Mouse (Mus musculus): ENCODE results near the gene Nkrf. TPM values are rescaled to one million over a fixed set of nuclear protein-coding genes. Genes with fewer than 3 reads are reported as not detected.
A peak's percentile ranks its signal among the peaks of the same experiment; 100 is the strongest.
"Not testable (repeated sequence)": the region's sequence is repeated elsewhere in the genome, so short reads cannot be mapped to it uniquely, and the experiment has no call there.

The Nkrf gene
- polyA plus RNA-seq, 1 experiment, result 8.0 TPM

GRCm38 (mm10) chrX:36911343-36911742, 8.6 kb upstream of the Nkrf start:
- H3K4me3 ChIP-seq (ENCODE audit: insufficient read depth, low read length), result no peak overlapping the region
- TF ChIP-seq POLR2A (IDR thresholded peaks at IDR 0.05; ENCODE audit: low read depth, low read length) (no peak), CTCF (IDR thresholded peaks at IDR 0.05; ENCODE audit: borderline replicate concordance, insufficient read depth, low read length) (no peak)
- H3K4me1 ChIP-seq (ENCODE audit: control insufficient read depth, insufficient read depth, low read length), result no peaks in the 10 kb centered on the region
- H3K27ac ChIP-seq (ENCODE audit: insufficient read depth, low read length), result no peak overlapping the region

- Histone ChIP-seq H3K27ac (ENCODE audit: insufficient read depth, low read length) (no peak overlapping the region), H3K4me3 (ENCODE audit: insufficient read depth, low read length) (no peak overlapping the region), H3K4me1 (ENCODE audit: control insufficient read depth, insufficient read depth, low read length) (no peaks in the 10 kb centered on the region)
- TF ChIP-seq POLR2A (IDR thresholded peaks at IDR 0.05; ENCODE audit: low read depth, low read length), result no peak
Measured at GRCm38 (mm10) chrX:36906539-36906938, 3.8 kb upstream of the Nkrf start.

- no peaks in the 10 kb centered on the region for H3K4me1 ChIP-seq (ENCODE audit: control insufficient read depth, insufficient read depth, low read length)
- H3K27ac ChIP-seq (ENCODE audit: insufficient read depth, low read length), result peak overlapping the region; percentile 57; the same call in 1 of the 2 replicates
- H3K4me3 ChIP-seq (ENCODE audit: insufficient read depth, low read length), result peak overlapping the region; percentile 70
- no peak for TF ChIP-seq CTCF (IDR thresholded peaks at IDR 0.05; ENCODE audit: borderline replicate concordance, insufficient read depth, low read length)
- peak; percentile 91 for TF ChIP-seq POLR2A (IDR thresholded peaks at IDR 0.05; ENCODE audit: low read depth, low read length)
Measured at GRCm38 (mm10) chrX:36903115-36903768, 543 bp upstream of the Nkrf start.

- Histone ChIP-seq H3K27ac (ENCODE audit: insufficient read depth, low read length) (no peak overlapping the region), H3K4me3 (ENCODE audit: insufficient read depth, low read length) (peak overlapping the region; percentile 83), H3K4me1 (ENCODE audit: control insufficient read depth, insufficient read depth, low read length) (no peaks in the 10 kb centered on the region)
- TF ChIP-seq CTCF (IDR thresholded peaks at IDR 0.05; ENCODE audit: borderline replicate concordance, insufficient read depth, low read length) (no peak), POLR2A (IDR thresholded peaks at IDR 0.05; ENCODE audit: low read depth, low read length) (no peak)
Measured at GRCm38 (mm10) chrX:36901655-36902054, 1.0 kb downstream of the Nkrf start.

GRCm38 (mm10) chrX:36898931-36899330, 3.8 kb downstream of the Nkrf start:
- not testable (repeated sequence) for H3K4me1 ChIP-seq (ENCODE audit: control insufficient read depth, insufficient read depth, low read length); H3K27ac ChIP-seq (ENCODE audit: insufficient read depth, low read length); H3K4me3 ChIP-seq (ENCODE audit: insufficient read depth, low read length)

- Histone ChIP-seq H3K27ac (ENCODE audit: insufficient read depth, low read length) (no peak overlapping the region), H3K4me1 (ENCODE audit: control insufficient read depth, insufficient read depth, low read length) (no peaks in the 10 kb centered on the region), H3K4me3 (ENCODE audit: insufficient read depth, low read length) (no peak overlapping the region)
- TF ChIP-seq CTCF (IDR thresholded peaks at IDR 0.05; ENCODE audit: borderline replicate concordance, insufficient read depth, low read length) (no peak), POLR2A (IDR thresholded peaks at IDR 0.05; ENCODE audit: low read depth, low read length) (no peak)
Measured at GRCm38 (mm10) chrX:36884719-36885118, 18.0 kb downstream of the Nkrf start.

- H3K4me3 ChIP-seq (ENCODE audit: insufficient read depth, low read length), result peak overlapping the region; percentile 91
- H3K27ac ChIP-seq (ENCODE audit: insufficient read depth, low read length), result no peak overlapping the region; the same call in 1 of the 2 replicates
- H3K4me1 ChIP-seq (ENCODE audit: control insufficient read depth, insufficient read depth, low read length), result no peaks in the 10 kb centered on the region
- TF ChIP-seq POLR2A (IDR thresholded peaks at IDR 0.05; ENCODE audit: low read depth, low read length) (no peak), CTCF (IDR thresholded peaks at IDR 0.05; ENCODE audit: borderline replicate concordance, insufficient read depth, low read length) (no peak)
Measured at GRCm38 (mm10) chrX:36874704-36875128, 28.0 kb downstream of the Nkrf start.

- Histone ChIP-seq H3K27ac (ENCODE audit: insufficient read depth, low read length) (no peak overlapping the region), H3K4me3 (ENCODE audit: insufficient read depth, low read length) (peak overlapping the region; percentile 91), H3K4me1 (ENCODE audit: control insufficient read depth, insufficient read depth, low read length) (no peaks in the 10 kb centered on the region)
- no peak for TF ChIP-seq CTCF (IDR thresholded peaks at IDR 0.05; ENCODE audit: borderline replicate concordance, insufficient read depth, low read length)
- peak; percentile 89 for TF ChIP-seq POLR2A (IDR thresholded peaks at IDR 0.05; ENCODE audit: low read depth, low read length)
Measured at GRCm38 (mm10) chrX:36874178-36874696, 28.5 kb downstream of the Nkrf start.

- Histone ChIP-seq H3K27ac (ENCODE audit: insufficient read depth, low read length) (no peak within 1 kb of the TSS; the same call in 1 of the 2 replicates), H3K4me3 (ENCODE audit: insufficient read depth, low read length) (peak within 1 kb of the TSS; percentile 91), H3K4me1 (ENCODE audit: control insufficient read depth, insufficient read depth, low read length) (no peaks in the 10 kb centered on the region)
- no peak for TF ChIP-seq POLR2A (IDR thresholded peaks at IDR 0.05; ENCODE audit: low read depth, low read length)
- no peak for TF ChIP-seq CTCF (IDR thresholded peaks at IDR 0.05; ENCODE audit: borderline replicate concordance, insufficient read depth, low read length)
Measured at GRCm38 (mm10) chrX:36873765-36874164, 28.9 kb downstream of the Nkrf start, which contains the start of the genes Ube2a and C330007P06Rik. Ube2a (plus strand) TSS chrX:36873900. C330007P06Rik (minus strand) TSS chrX:36874111.

GRCm38 (mm10) chrX:36870372-36870771, 32.3 kb downstream of the Nkrf start:
- TF ChIP-seq POLR2A (IDR thresholded peaks at IDR 0.05; ENCODE audit: low read depth, low read length) (no peak), CTCF (IDR thresholded peaks at IDR 0.05; ENCODE audit: borderline replicate concordance, insufficient read depth, low read length) (no peak)
- H3K27ac ChIP-seq (ENCODE audit: insufficient read depth, low read length), result no peak overlapping the region
- no peaks in the 10 kb centered on the region for H3K4me1 ChIP-seq (ENCODE audit: control insufficient read depth, insufficient read depth, low read length)
- no peak overlapping the region for H3K4me3 ChIP-seq (ENCODE audit: insufficient read depth, low read length)

Measured in embryonic fibroblast, embryonic 13.5 days (primary cell).